Mouse (Mus musculus) splenic B cell, adult 2 months (primary cell): ENCODE data around the gene Shq1.

Experiments used
- DNase-seq: peaks from one replicate; pipeline ENCODE4 v3.0.0-alpha.2; 2011; ENCODE audit warnings: low read depth, low spot score
- H3K27me3 ChIP-seq: 2 replicates; pipeline ENCODE4 v1.6.1; 2012; ENCODE audit warnings: mild to moderate bottlenecking, low read length, moderate library complexity, mixed read lengths; ENCODE audit not compliant: control insufficient read depth, poor library complexity, insufficient read depth, severe bottlenecking
- H3K36me3 ChIP-seq: 2 replicates; pipeline ENCODE4 v1.6.1; 2012; ENCODE audit warnings: mild to moderate bottlenecking, low read length, moderate library complexity, mixed read lengths; ENCODE audit not compliant: control insufficient read depth, poor library complexity, insufficient read depth, severe bottlenecking

Shq1 gene

DNA sequence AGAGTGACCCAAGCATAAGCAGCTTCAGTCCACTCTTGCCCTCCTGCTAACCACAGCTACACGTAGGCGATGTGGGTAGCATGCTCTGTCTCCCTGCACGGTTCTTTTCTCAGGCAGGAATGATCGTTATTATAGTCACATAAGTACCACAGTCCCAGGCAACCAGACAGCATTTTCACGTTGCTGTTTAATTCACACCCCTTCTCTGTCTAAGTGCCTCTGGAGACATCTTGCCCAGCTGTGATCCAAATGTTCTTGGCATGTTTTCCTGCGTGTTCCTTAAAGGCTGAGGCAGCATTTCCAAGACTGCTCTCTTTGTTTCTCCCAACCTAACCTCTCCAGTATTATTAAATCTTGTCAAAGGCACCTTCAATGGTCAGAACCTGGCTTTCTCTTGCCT lies 67.3 kb downstream of the Shq1 start:
- DNase-seq, result no peak
- Histone ChIP-seq H3K27me3 (no peaks in the 10 kb centered on the region), H3K36me3 (no peaks in the 10 kb centered on the region)

DNA sequence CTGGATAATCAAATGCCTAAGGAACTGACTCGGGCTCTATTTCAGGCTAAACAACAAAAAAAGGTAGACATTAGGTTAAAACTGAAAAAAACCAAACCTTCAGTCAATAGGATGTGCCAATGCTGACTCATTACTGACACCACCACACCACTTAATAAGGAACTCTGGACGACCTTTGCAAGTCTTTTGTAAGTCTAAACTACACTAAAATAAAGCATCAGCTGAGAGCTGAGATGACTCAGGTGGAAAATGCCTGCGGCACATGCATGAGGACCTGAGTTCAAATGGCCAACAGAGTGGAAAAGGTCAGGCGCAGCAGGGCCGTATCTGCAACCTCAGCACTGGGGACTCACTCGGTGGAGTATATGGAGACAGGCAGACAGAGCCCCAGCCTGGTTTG lies 69.3 kb downstream of the Shq1 start:
- no peaks in the 10 kb centered on the region for H3K36me3 ChIP-seq
- DNase-seq, result no peak

DNA sequence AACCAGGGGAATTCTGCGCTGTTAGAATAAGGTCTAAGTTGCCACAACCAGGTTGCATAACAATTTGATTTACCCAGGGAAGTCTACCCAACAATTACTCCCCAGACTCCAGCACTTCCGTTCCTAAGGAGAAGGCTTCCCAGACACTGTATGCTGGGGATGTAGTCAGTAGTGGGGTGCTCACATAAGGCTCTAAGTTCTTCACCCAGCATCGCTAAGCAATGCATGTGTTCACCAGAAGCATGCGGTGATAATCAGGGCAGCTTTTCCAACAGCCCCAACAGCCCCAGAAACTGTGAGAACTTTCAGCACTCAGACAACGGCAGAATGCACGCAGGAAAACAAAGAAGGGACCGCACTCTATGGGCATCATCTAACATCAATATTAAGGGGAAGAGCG lies 77.1 kb downstream of the Shq1 start:
- Histone ChIP-seq H3K36me3 (no peaks in the 10 kb centered on the region), H3K27me3 (no peaks in the 10 kb centered on the region)
- no peak for DNase-seq

More for the DNA sequence above, 69.3 kb downstream of the Shq1 start:
- H3K27me3 ChIP-seq, result no peaks in the 10 kb centered on the region

DNA sequence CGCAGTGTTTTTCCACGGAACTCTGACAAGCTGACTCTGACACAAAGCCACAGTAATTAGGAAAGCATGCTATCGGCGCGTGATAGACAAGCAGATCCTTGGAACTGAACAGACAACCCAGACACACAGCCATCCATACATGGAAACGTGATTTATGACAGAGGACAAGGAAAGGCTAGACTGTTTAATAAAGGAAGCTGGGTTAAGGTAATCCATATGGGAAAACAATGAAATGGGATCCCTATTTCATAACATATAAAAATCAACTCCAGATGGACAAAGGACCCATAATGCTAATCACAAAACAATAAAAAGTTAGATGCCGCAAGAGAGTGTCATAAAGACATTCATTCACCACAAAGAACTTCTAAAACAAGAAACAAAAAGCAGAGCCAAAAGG lies 78.0 kb downstream of the Shq1 start:
- H3K36me3 ChIP-seq, result no peaks in the 10 kb centered on the region

DNA sequence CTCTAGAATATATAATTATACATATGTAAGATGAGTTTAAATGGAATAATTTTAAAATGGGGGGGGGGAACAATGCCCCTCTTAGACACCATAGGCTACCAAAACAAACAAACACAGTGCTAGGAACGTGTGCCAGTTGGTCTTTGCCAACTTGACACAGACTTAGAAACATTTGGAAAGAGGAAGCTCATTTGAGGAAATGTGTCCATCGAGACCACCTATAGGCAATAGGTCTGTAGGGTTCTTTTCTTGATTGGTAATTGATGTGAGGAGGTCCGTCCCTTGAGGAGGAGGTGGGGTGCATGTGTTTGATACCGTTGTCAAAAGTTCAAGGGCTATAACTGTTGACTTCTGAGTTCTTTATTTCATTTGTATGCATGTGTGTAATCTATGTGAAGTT lies 80.4 kb downstream of the Shq1 start:
- no peak for DNase-seq
- no peaks in the 10 kb centered on the region for H3K27me3 ChIP-seq
- no peaks in the 10 kb centered on the region for H3K36me3 ChIP-seq

More for the DNA sequence above, 78.0 kb downstream of the Shq1 start:
- no peaks in the 10 kb centered on the region for H3K27me3 ChIP-seq
- DNase-seq, result no peak

- H3K36me3 ChIP-seq, result no peaks in the 10 kb centered on the region
- H3K27me3 ChIP-seq, result no peaks in the 10 kb centered on the region
- DNase-seq, result no peak
These were observed 82.1 kb downstream of the Shq1 start for GRCm38 (mm10) chr6:100588876-100589275.

GRCm38 (mm10) chr6:100586758-100587157 lies 84.2 kb downstream of the Shq1 start:
- DNase-seq, result no peak
- Histone ChIP-seq H3K36me3 (no peaks in the 10 kb centered on the region), H3K27me3 (no peaks in the 10 kb centered on the region)

- H3K27me3 ChIP-seq, result no peaks in the 10 kb centered on the region
- no peak for DNase-seq
- H3K36me3 ChIP-seq, result no peaks in the 10 kb centered on the region
These were observed 89.0 kb downstream of the Shq1 start for GRCm38 (mm10) chr6:100581951-100582350.

GRCm38 (mm10) chr6:100581056-100581455 lies 89.9 kb downstream of the Shq1 start:
- H3K27me3 ChIP-seq, result no peaks in the 10 kb centered on the region
- DNase-seq, result no peak

DNA sequence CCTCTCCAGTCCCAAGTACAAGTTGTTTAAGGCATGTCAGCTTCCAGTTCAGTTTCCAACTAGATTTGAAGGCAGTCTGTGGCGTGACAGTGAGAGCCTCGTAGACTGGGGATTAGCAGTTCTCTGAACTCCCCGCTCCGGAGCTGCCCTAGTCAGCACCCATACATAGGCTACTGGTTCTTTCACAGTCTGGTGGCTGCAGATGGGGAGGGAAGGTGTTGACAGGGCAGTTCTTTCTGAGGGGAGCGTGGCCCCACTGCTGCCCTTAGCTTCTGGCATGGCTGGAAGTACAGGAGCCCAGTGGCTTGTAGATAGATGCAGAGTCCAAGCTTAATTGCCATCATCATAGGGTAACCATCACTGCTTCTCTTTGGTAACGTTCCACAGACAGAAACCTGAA lies 93.4 kb downstream of the Shq1 start:
- Histone ChIP-seq H3K27me3 (no peaks in the 10 kb centered on the region), H3K36me3 (no peaks in the 10 kb centered on the region)
- DNase-seq, result no peak

More at GRCm38 (mm10) chr6:100581056-100581455, 89.9 kb downstream of the Shq1 start:
- H3K36me3 ChIP-seq, result no peaks in the 10 kb centered on the region

- H3K36me3 ChIP-seq, result no peaks in the 10 kb centered on the region
- DNase-seq, result peak; percentile 44
- H3K27me3 ChIP-seq, result no peaks in the 10 kb centered on the region
These were observed 94.8 kb downstream of the Shq1 start for GRCm38 (mm10) chr6:100576171-100576570.

- Histone ChIP-seq H3K36me3 (no peaks in the 10 kb centered on the region), H3K27me3 (no peaks in the 10 kb centered on the region; the same call in 1 of the 2 replicates)
- DNase-seq, result no peak
These were observed 104.2 kb downstream of the Shq1 start for GRCm38 (mm10) chr6:100566774-100567173.

DNA sequence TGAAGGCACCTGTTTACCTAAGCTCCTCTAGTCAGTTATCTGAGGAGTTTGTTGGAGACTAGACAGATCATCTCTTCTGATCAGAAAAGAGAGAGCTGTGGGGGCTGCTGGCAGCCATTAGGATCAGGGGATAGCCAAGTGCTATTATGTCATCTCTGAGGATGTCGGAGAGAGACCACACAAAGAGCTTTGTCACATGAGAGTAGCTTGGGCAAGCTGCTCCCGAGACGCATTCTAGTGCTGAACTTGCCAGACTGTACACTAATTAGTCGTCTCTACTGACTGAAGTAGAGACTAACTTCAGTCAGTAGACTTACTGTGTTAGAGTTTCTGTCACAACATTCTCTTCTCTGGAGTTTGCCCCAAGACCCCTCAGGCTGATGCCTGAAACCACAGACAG lies 106.4 kb downstream of the Shq1 start:
- H3K27me3 ChIP-seq, result no peaks in the 10 kb centered on the region; the same call in 1 of the 2 replicates
- no peaks in the 10 kb centered on the region for H3K36me3 ChIP-seq
- DNase-seq, result no peak

- Histone ChIP-seq H3K27me3 (no peaks in the 10 kb centered on the region; the same call in 1 of the 2 replicates), H3K36me3 (no peaks in the 10 kb centered on the region)
- DNase-seq, result peak; percentile 17
These were observed 107.2 kb downstream of the Shq1 start for GRCm38 (mm10) chr6:100563552-100564341.

DNA sequence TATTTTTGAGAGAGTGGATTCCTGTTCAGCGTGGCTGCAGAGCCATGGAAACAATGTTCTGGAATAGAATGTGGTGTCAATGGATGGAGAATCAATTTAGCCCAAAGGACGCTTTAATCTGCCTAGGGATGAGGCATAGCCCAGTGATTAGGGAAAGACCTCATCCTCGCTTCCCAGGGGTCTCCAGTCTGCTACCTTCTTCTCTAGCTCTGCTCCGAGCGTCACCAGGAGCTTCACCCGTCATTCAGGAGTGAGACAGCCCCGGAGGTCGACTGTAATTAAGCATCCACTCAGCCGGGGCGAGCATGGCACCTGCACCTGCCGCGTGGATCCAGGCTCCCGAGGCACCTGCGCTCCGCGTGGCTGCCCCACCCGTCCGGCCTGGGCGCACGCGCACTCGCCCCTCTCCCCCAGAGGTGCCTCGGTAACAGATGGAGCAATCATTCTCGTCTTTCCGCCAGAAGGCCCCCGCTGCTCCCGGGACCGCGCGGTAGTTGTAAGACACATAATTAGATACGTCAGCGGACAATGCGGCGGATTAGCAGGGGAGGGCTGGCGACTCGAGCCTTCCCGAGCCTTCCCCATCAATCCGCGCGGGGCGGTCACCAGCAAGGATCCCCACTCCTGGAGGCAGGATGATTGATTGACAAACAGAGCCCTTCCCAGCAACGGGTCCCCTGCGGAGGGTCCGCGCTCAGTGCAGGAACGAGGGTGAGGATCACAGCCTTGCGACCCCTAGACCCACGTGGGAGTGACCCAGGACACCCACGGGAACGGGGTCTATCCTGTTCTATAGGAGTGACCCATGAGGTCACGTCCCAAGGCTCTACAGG lies 108.0 kb downstream of the Shq1 start:
- no peaks in the 10 kb centered on the region; the same call in 1 of the 2 replicates for H3K27me3 ChIP-seq
- no peaks in the 10 kb centered on the region for H3K36me3 ChIP-seq
- peak; percentile 7 for DNase-seq
